Mouse (Mus musculus): Measurements from ENCODE around the gene Mettl27.

GRCm38 (mm10) chr5:134936051-134936450 is 3.9 kb downstream of the Mettl27 start:
- TF ChIP-seq CTCF (IDR thresholded peaks at IDR 0.05; ENCODE audit: low read depth, low read length) = no peak
- no peak for TF ChIP-seq POLR2A (IDR thresholded peaks at IDR 0.05; ENCODE audit: extremely low read depth, insufficient read depth, low read length)

All from liver, adult 2 months (tissue).